Mouse (Mus musculus) 3134 (cell line): ENCODE measurements at regions not wholly inside any gene's neighbourhood (a gene's known extent, or its start where the extent isn't known, plus 50 kb on each side); places are given as distances from the start of the nearest gene placed in this dataset.

Experiments
- DNase-seq: peaks from one replicate; pipeline ENCODE4 v3.0.0-alpha.2; 2011; ENCODE audit warnings: low spot score; ENCODE audit not compliant: insufficient read length; ENCODE audit errors: extremely low read depth

DNA sequence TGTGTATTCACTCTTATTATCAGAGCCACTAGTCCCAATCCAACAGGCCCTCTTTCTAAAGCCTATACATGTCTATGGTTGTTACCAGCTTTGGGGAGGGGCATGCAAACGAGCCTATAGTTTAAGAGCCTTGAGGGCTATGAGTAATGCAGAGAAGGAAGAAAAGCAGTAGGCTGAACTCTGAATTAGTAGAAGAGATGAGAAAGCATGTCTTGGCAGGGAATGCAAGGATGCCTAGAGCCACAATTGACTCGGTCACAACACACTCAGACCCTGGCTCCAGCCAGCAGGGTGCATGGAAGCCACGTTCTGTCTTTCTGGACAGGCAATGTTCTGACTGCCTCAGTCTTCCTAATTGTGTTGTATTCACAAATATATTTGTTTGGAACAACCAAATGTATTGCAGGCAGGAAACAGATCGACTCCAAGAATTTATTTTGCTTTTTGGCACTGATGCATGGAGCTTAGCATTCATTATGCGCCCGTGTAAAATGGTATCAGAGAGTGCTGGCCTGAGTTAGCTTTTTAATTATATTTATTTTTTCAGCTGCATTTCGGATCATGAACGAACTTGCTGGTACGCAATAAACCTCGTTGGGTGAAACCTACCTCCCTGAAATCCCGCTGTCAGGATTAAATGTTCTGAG, 110.2 kb downstream of the Rybp start:
- no peak for DNase-seq

DNA sequence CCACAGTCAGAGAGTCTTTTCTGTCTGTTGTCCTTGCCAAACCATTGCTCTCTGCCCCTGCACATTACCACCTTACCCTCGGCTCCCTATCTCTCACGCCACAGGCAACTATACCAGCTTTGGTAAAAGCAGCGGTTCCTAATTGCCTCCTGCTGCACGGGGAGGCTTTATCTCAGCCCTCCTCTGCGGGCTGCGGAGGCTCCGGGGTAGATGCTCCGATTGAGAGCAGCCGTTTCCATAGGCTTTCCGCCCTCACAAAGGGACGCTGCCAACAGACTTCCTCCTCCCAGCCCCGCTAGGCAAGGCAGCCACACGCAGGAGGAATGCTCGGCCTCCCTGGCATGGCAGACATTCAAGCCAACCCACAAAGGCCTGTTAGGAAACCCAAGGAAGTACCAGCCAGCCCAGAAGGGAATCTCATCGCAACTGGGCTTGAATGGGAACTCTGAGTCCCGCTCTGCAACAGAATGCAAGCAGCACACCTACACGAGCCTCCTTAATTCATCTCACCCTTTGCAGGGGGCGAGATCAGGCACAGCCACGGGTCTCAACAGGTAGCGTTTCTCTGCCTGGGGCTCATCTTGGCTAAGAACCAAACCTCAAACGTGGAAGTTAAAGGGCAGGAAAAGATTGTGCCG, 116.5 kb downstream of the Rybp start:
- DNase-seq: peak; percentile 80

DNA sequence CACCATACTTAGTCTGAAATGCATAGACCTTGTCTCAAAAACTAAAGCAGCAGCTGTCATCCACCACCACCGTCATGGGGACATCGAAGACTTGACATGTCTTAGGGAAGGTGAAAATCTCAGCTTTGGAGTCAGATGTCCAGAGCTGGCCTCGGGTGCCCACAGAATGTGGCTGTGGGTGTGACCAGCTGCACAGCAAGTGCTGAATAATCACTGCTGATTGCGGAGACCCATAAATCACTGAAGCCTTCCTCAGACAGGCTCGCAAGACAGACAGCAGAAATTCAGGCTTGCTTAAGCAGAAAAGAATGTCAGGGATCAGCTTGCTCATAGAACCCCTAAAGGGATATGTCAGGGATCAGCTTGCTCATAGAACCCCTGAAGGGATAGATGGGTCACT, 120.0 kb downstream of the Rybp start:
- DNase-seq: no peak

DNA sequence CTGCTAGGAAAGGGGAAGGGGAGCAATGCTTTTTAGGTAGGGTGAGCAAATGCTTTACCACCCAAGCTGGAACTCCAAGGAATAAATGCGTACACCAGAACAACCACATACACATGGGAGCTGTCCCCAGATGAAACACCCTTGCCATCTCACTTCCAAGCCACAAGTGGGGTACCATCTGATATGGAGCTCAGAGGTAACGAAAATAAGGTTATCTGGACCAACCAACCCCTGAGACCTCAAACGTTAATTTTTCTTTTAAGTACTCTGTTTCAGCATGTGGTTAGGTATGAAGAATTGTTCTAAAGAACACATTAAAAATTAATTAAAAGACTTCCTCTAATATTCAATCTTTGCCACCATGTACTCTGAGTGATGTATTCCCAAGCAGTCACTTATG, 121.5 kb downstream of the Rybp start:
- no peak for DNase-seq

DNA sequence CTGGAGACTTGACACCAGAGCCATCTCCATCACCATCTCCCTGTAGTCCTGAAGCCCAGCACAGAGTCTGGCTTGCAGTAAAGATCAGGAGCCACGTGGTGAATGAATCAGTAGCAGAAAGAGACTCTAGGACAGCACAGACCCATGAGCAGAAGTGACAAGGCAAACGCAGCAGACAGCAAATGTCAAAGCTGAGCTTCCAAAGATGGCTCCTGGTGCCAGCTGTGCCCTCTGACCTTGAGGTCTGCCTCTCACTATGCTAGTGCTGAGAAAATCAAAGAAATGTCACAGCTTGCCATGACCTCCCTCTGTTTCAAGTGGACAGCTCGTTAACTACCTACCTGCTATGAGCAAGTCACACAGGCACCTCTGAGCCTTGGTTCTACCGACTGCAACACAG, 123.1 kb downstream of the Rybp start:
- DNase-seq: no peak

DNA sequence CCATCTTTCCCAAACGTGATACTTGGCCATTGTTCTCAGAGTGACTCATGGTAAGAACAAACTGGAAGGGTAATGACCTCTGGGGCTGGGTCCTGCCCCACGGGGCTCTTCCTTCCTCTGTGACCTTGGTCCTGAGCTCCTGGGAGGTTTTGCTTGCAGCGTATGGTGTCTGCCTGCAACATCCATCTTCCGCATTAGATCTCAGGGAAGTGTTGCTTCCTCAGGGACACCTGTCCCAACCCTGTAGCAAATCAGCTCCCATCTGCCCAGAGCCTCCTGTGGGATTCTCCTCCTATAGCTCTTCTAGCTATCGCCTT, 123.5 kb downstream of the Rybp start:
- DNase-seq: no peak

DNA sequence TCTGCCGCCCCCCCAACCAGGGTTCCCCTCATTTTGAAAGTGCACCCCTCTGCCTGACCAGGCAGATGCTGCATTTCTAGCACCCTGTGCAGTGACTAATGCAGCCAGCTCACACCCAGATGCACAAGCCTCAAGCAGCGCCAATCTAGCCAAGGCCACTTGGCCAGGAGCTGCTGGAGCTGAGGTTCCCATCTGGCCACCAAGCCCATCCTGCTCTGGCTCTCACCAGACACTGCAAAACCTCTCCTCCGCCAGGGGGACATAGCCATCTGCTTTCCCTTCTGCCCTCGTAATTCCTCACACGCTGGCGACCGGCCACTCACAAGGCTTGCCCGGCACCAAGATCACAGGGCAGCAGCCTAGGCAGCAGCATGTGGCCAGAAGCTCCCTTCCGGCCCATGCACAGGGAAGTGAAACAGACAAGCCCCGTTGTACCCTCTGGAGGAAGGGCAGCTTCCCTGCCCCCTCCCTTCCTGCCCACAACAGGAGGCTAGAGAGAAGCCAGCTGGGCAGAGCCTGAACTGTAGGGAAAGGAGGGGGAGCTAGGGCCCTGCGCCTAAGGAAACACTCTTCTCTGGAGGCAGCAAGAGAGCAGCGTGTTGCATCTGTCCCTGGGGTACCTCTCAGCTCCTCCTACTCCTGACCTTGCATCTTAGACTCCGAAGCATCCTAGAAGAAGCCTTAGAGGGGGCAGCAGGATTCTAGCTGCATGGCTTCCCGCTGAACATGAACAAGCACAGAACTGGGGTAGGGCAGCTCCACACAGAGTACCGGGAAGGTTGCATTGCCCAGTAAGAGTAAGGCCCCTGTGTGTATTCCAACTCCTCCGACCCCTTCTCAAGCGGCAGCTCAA, 124.1 kb downstream of the Rybp start:
- peak; percentile 89 for DNase-seq

DNA sequence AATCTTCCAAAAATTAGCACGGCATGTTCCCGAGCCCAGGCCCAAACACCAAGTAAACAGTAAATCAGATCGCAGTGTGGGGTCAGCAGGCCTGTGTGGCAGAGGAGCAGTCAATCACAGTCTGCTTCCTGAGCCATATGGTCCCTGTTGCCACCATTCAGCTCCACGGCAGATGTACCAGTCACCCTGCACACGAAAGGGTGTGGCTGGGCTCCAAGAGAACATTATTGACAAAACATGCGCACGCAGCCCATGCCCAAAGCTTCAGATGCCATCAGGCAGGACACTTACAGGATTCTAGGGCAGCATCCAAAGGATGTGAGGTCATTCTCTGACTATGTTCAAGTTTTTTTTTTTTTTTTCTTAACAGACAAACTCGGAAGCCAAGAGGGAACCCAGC, 126.6 kb downstream of the Rybp start:
- no peak for DNase-seq

DNA sequence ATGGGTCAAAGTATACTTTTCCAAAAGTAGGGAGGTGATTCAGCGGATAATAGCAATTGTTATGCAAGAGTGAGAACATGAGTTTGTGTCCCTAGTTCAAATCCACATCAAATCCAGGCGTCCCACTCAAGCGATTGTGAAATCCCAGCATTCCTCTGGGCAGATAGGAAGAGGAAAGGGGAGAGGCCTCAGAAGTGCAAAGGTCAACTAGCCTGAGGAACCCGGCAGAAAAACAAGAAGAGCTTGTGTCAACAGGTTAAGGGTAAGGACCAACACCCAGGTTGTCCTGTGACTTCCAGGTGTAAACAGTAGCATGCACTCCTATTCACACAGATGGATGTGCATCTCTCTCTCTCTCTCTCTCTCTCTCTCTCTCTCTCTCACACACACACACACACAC, 127.5 kb downstream of the Rybp start:
- no peak for DNase-seq

DNA sequence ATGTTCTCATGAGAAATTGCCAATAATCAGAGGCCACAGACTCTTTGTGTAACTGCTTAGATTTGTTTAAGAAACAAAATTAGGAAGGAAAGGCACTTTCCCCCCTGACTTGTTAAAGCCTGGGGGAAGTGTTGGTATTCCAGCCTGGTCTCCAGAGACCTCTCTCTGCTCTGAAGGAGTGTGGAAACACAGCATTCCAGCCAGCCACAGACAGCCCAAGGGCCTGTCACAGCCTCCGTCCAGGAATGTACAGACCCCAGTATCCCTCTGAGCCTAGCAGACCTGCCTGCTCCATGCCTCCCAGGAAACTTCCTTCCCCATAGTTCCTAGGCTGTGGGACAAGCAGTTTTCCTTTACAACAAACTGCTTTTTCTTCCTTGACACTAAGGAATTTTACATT, 128.0 kb downstream of the Rybp start:
- DNase-seq: peak; percentile 35

DNA sequence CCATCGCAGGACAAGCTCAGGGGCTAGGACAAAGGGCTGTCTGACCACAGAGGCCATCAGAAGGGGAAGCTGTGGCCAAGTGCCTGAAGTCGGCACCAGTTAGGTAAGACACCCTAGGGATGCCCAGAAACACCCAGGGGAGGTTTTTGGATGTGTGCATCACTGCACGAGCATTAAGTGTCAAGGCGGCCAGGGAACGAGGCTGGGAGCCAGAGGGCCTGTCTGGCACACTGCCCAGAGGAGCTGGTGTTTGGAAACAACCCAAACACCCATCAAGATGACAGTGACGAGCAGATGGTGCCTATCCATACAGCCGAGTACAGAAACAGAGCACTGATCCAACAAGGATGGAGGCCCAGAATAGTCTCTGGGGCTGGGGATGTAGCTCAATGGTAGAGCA, 130.0 kb downstream of the Rybp start:
- peak; percentile 51 for DNase-seq

DNA sequence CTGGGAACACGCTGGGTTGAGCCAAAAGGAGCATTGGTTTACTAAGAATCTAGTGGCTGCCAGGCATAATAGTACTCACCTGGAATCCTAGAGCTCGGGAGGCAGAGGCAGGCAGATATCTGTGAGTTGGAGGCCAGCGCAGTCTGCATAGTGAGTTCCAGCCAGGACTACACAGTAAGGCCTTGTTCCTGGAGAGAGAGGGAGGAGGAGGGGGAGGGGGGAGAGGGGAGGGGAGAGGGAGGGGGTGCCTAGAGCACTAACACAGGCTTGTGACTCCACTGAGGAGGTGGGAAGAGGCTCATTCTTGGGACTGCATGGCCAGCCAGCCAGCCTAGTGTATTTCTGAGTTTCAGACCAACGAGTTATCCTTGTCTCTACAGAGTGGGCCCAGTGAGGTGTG, 131.1 kb downstream of the Rybp start:
- DNase-seq: no peak

DNA sequence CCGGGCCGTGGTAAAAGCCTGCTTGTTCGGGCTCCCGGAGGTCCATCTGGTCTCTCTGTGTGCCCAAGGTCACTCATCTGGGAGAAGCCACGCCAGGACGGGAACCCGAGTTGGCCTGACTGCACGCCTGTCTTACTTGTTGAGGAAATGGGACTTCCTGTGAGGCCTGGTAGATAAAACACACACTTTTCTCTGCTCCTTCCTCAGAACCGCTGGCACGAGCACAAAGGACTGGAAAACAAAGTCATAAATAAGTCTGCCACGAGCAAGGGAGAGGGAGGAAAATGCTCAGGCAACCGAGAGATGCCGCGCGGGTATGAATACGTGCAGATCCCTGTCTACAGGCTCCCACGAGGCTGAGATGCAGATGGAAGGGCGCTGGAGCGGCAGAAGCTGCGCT, 131.6 kb downstream of the Rybp start:
- DNase-seq: no peak

DNA sequence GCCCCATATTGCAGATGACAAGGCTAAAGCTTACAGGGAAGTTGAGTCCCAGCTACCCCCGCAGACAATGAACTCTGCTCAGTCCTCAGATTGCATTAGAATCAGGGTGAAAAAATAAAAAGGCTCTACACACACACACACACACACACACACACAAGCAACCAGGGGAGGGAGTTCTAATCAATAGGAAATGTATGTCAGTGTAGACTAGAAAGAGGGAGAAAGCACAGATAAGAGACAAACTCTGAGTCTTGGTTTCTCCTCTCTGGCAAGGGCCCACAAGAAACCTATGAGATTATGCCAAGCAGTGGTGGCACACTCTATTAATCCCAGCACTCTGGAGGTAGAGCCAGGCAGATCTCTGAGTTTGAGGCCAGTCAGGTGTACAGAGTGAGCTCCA, 135.8 kb downstream of the Rybp start:
- DNase-seq: no peak

DNA sequence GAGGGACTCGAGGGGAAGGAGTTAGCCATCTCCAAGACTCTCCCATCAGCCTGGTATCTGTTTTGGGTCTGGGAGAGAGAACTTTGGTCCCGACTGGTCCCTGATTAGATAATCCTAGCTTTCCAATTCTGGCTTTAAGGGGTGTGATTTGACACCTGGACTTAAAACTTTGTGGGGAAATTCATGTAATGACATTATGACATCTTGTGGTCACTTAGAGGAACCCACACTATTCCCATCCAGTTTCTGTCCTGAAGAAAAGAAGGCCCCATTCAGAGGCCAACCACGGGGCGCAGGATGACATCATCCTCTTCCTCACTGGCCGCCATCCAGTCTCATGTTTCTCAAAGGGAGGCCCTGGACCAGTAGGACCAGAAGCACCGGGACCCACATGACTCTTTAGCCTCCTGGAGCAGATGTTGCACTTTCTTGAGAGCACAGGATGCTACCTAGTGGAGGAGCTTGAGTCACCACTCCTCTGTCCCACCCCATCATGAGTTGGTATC, 136.5 kb downstream of the Rybp start:
- no peak for DNase-seq

DNA sequence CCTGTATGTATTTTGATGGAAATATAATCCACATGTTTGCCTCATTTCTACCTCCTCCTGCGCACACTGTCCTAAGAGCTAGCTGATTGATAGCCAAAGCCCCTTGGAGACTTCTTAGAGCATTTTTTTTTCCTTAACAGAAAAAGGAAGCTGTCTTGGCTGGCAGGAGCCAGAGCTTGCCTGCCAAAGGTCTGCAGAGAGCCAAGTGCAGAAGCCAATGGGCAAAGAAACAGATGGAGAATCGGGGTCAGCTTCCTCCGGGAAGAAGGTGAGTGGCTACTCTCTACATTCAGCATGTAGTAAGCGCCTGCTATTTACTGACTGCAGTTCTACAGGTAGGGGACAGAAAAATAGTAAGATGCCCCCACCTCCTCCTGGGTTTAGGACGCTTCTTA, 137.8 kb downstream of the Rybp start:
- DNase-seq: no peak

DNA sequence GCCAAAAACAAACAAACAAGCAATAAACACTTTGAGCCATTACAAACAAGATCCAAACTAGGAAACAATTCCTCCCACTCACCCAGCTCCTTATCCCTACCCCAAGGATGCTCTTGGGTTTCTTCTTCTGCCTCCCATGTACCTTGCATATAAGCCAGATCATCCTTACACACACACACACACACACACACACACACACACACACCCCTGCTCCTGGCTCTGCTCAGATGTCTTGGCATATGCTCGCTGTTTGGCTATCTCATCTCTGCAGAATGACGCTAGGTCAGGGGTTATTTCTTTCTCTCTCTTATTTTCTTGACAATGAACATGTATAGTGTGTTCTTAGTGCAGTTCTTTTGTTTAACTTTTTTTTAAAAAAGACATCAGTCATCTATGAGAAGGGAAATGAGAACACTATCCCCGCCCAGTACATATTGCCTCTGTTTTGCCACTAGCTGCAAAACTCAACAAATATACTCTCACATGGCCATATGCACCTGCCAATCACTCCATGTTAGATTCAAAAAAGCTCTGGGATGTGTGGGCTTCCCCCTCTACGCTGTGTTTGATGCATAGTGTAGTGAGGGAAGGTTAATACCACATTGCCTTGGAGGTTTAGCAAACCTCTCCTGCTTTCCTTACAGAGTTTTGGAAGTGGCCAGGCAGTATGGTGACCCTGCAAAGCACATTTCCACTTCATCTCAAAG, 138.4 kb downstream of the Rybp start:
- no peak for DNase-seq

DNA sequence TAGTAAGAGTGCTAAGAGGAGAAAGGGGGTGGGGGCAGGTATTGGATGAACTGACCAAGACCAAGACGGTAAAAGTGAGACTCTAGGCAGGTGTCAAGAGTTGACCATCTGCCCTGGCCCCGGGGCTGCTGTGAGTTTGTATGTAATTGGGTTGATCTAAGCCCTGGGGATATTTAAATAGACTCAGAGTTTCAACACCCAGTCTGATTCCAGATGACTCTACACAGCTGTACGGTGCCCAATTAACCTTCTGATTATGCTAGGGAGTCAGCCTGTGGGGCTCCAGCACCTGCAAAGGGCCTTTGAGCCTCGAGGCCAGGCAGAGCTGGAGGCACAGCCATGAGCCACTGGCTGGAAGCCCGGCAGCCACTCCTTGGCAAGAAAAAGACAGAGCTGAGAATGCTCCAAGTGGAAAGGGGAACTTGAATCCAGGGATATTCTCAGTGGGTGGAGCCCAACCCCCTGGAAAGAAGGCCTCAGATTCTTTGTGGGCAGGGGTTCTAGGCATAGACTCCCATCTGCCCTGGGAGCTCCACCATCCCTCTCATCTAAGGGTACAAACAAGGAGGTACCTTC, 140.8 kb downstream of the Rybp start:
- no peak for DNase-seq

DNA sequence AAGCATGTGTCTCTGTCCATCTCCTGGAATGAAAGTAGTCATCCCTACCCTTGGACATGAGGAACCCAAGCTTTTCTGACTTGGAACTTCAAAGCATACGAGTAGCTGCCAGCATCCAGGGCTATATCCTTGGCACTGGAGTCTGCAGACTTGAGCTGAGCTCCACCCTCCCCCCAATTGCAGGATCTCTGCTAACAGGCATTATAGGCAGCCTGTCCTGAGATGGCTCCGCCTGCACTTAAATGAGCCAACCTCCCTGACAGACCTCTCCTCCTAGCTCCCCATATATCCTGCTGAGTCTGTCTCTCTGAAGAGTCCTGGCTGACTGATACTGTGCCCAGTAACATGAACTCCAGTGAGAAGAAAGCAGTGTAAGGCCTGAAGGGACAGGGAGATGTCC, 141.4 kb downstream of the Rybp start:
- no peak for DNase-seq

DNA sequence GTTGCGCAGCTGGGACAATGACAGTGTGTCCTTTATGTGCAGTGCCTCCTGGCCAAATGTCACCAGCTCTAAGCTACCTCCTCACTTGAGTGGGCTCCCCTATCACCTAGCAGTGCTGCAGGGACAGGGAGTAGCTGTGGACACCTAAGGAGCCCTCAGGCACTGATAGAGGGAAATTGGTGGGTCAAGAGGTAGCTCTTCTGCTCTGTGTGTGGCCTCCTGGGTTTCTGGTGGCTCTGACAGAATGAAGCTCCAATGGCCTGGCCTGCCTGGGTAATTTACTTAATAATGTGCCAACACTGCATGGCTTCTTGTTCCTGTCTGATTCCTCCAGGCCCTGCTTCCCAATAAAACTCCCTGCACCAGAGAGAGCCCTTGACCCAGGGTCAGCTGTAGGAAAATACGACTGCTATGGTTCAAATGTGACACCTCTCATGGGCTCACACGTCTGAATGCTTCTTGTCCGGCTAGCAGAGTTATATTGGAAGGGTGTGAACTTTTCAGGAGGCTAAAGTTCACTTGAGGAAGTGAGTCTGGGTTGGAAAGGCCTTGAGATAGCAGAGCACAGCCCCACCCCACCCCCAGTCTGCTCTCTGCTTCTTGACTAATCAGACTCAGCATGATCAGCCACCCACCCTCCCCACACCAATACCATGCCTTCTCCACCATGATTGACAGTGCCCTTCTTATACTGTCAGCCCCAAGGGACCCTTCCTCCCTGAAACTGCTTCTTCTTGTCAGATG, 142.6 kb downstream of the Rybp start:
- no peak for DNase-seq
